Mouse (Mus musculus): ENCODE measurements around the gene Ush2a. TPM values are rescaled to one million over a fixed set of nuclear protein-coding genes. Genes with fewer than 3 reads are reported as not detected.

The Ush2a gene
- polyA plus RNA-seq, 1 experiment from 2014 or later = not detected

DNA sequence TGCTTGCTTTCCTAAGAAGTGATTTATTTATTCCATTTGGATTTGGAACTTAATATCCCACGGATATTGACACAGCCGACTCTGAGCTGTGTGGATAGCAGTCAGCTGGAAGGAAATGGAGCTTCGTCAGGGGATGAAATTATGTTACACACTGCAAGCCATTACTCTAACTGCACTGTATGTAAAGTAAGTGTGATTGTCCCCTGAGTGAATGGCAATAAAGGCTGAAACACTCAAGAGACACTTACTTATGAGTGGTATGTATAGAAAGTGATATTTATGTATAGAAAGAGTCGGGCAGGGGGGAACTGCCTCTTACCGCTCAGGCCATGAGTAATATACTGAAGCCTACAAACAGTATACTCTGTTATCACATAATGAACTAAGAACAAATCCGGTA, 166.3 kb downstream of the Ush2a start:
- H3K4me2 ChIP-seq = no peak overlapping the region
- no peak overlapping the region for H3K4me3 ChIP-seq (ENCODE audit: low read depth, low read length)
- H3K9me3 ChIP-seq (ENCODE audit: low read depth, low read length) = no peaks in the 10 kb centered on the region
- no peaks in the 10 kb centered on the region for H3K27me3 ChIP-seq (ENCODE audit: insufficient read depth, low read length)
- WGBS = 39% methylated on average over 6 of the region's 6 CpGs
- DNase-seq = peak; percentile 63
- H3K4me1 ChIP-seq (ENCODE audit: insufficient read depth) = peaks cover 4% of the 10 kb centered on the region; the same call in 1 of the 2 replicates
- ATAC-seq (ENCODE audit: insufficient read depth) = peak; percentile 74; the same call in 1 of the 2 replicates
- no peak overlapping the region for H3K27ac ChIP-seq (ENCODE audit: low read depth)
- H3K9ac ChIP-seq = no peak overlapping the region
- TF ChIP-seq CTCF (IDR thresholded peaks at IDR 0.05; ENCODE audit: low read depth) = no peak
- no peaks in the 10 kb centered on the region for H3K36me3 ChIP-seq (ENCODE audit: insufficient read depth)

DNA sequence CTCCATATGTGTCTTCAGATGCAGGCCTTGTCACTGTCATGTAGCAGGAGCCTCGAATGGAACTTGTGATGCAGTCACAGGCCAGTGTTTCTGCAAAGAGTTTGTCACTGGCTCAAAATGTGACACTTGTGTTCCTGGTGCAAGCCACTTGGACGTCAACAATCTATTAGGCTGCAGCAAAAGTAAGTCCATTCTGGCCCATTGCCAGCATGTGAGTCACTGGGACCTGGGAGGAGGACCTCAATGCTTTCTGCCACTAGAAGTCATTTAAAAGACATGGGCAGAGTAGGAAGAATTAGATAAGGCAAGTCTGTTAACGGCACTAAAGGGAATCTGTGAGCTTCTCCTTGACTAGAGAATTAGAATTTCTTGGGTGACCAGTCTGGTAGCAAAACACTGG, 168.9 kb downstream of the Ush2a start:
- TF ChIP-seq CTCF (IDR thresholded peaks at IDR 0.05; ENCODE audit: low read depth) = no peak
- no peaks in the 10 kb centered on the region for H3K27me3 ChIP-seq (ENCODE audit: insufficient read depth, low read length)
- H3K4me3 ChIP-seq (ENCODE audit: low read depth, low read length) = no peak overlapping the region
- ATAC-seq (ENCODE audit: insufficient read depth) (no peak), DNase-seq (peak; percentile 62)
- H3K27ac ChIP-seq (ENCODE audit: low read depth) = no peak overlapping the region
- WGBS = 46% methylated on average over 3 of the region's 3 CpGs
- H3K36me3 ChIP-seq (ENCODE audit: insufficient read depth) = no peaks in the 10 kb centered on the region
- no peak overlapping the region for H3K9ac ChIP-seq
- no peak overlapping the region for H3K4me2 ChIP-seq
- no peaks in the 10 kb centered on the region for H3K9me3 ChIP-seq (ENCODE audit: low read depth, low read length)
- H3K4me1 ChIP-seq (ENCODE audit: insufficient read depth) = peaks cover 4% of the 10 kb centered on the region; the same call in 1 of the 2 replicates

DNA sequence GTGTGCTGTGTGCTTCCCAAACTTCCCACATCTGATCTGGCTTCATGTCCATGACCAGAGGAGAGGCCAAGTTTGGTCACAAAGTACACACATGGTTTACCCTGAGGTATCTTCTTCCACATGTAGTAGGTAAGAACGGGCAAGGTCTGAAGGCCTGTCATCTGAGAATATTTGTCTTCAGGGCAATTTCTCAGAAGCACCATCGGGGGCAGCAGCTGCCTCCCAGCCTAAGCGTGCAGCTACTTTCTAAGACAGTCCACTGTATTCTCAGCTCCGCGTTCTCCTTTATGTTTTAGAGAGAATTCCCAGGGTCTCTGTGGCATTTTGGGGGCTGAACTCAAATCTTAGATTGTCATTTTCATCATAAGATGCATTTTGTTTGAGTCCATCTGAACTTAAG, 186.1 kb downstream of the Ush2a start:
- Histone ChIP-seq H3K4me1 (ENCODE audit: insufficient read depth) (no peaks in the 10 kb centered on the region), H3K27ac (ENCODE audit: low read depth) (no peak overlapping the region), H3K9me3 (ENCODE audit: low read depth, low read length) (no peaks in the 10 kb centered on the region), H3K4me2 (no peak overlapping the region), H3K4me3 (ENCODE audit: low read depth, low read length) (no peak overlapping the region), H3K27me3 (ENCODE audit: insufficient read depth, low read length) (no peaks in the 10 kb centered on the region), H3K36me3 (ENCODE audit: insufficient read depth) (no peaks in the 10 kb centered on the region), H3K9ac (no peak overlapping the region)
- peak; percentile 23 for TF ChIP-seq CTCF (IDR thresholded peaks at IDR 0.05; ENCODE audit: low read depth)
- no peak for ATAC-seq (ENCODE audit: insufficient read depth)
- 64% methylated on average over 5 of the region's 5 CpGs for WGBS
- DNase-seq = no peak

DNA sequence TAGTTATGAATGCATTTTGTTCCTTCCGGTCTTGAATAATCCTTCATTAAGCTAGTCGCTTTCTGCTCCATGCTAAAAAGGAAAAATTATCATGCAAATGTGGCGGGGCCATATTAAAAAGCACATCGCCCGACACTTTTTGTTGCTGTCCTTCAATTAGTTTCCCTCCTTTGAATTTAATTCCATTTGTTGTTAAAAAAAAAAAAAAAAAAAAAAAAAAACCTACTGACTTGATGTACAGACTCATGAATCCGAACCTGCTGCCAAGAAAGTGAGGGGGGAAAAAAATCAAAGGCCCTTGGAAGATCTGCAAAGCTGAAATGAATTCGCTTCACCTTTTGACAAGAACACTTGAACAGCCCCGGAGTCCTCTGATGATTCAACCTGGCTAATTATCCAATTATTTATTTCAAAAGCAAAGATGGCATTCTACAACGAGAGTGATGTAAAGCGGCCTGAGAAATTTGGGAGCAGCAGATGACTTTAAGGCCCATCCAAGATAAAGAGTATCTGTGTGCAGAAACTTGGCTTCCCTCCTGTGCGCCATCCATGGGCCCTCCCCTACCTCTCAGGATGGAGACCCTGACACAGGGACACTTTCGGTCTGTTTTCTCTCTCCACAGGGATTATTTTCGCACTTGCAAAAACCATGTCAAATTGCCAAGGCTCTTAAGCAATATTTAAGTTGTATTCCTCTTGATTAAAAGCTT, 194.8 kb downstream of the Ush2a start:
- ATAC-seq (ENCODE audit: insufficient read depth) = no peak
- WGBS = 78% methylated on average over 13 of the region's 13 CpGs
- Histone ChIP-seq H3K4me2 (no peak overlapping the region), H3K9ac (no peak overlapping the region), H3K9me3 (ENCODE audit: low read depth, low read length) (no peaks in the 10 kb centered on the region), H3K27ac (ENCODE audit: low read depth) (no peak overlapping the region), H3K4me1 (ENCODE audit: insufficient read depth) (no peaks in the 10 kb centered on the region), H3K4me3 (ENCODE audit: low read depth, low read length) (no peak overlapping the region), H3K27me3 (ENCODE audit: insufficient read depth, low read length) (no peaks in the 10 kb centered on the region), H3K36me3 (ENCODE audit: insufficient read depth) (no peaks in the 10 kb centered on the region)
- no peak for TF ChIP-seq CTCF (IDR thresholded peaks at IDR 0.05; ENCODE audit: low read depth)
- DNase-seq = no peak

DNA sequence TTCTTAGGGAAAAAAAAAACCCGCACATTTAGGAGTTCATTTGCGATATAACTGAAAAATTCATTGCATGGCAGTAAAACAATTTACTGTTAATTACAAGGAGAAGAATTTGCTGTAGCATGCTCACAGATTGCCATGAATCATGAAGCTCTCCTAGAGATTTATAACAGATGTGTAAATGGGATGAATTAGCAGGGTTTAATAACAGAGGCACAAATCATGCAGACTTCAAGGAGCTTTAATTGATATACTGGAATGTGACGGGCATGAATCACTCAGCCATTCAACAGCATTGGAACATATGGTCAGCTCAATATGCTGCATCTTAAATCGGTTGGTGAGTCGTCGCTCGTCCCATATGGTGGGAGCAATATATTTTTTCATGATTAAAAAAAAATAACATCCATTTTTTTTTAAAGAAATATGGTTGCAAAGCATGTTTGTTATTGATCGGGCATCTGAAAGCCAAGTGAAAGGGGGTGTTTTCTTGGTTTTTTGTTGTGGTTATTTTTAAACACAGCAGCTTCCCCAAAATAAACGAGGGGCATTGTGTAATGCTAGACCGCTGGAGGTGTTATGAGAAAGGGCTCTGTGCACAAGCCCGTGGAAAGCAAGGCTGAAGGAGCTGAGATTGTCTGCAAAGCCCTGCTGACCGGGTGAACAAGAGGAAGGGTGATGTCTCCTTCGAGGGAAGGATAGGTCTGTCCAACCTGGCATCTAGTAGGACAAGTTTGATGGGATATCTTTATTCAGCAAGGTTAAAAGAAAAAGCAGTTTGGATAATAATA, 195.6 kb downstream of the Ush2a start:
- no peak overlapping the region for H3K9ac ChIP-seq
- H3K27me3 ChIP-seq (ENCODE audit: insufficient read depth, low read length) = no peaks in the 10 kb centered on the region
- no peaks in the 10 kb centered on the region for H3K36me3 ChIP-seq (ENCODE audit: insufficient read depth)
- no peak overlapping the region for H3K4me3 ChIP-seq (ENCODE audit: low read depth, low read length)
- no peaks in the 10 kb centered on the region for H3K4me1 ChIP-seq (ENCODE audit: insufficient read depth)
- no peak overlapping the region for H3K27ac ChIP-seq (ENCODE audit: low read depth)
- no peaks in the 10 kb centered on the region for H3K9me3 ChIP-seq (ENCODE audit: low read depth, low read length)
- WGBS = 61% methylated on average over 13 of the region's 13 CpGs
- DNase-seq (no peak), ATAC-seq (ENCODE audit: insufficient read depth) (no peak)
- no peak overlapping the region for H3K4me2 ChIP-seq
- TF ChIP-seq CTCF (IDR thresholded peaks at IDR 0.05; ENCODE audit: low read depth) = no peak

DNA sequence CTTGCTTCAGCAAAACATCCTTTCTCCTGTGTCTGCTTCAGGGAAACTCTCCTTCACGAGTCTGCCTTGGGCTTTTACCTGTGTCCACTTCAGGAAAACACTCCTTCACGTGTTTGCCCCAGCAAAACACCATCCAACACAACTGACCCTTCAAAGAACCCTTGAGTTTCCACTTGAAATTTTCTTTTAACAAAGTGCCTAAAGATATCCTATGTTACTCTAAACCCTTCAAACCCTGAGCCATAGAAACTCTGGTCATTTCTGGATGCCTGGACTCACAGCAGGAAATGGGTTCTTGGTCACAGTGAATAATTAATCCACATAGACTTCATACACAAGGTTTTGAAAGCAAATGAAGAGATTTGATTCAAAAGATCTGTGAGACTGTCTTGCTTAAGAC, 199.4 kb downstream of the Ush2a start:
- DNase-seq = peak; percentile 11
- H3K4me1 ChIP-seq (ENCODE audit: insufficient read depth) = no peaks in the 10 kb centered on the region
- H3K27ac ChIP-seq (ENCODE audit: low read depth) = no peak overlapping the region
- no peak overlapping the region for H3K4me3 ChIP-seq (ENCODE audit: low read depth, low read length)
- H3K36me3 ChIP-seq (ENCODE audit: insufficient read depth) = no peaks in the 10 kb centered on the region
- H3K9me3 ChIP-seq (ENCODE audit: low read depth, low read length) = no peaks in the 10 kb centered on the region
- H3K27me3 ChIP-seq (ENCODE audit: insufficient read depth, low read length) = no peaks in the 10 kb centered on the region
- H3K4me2 ChIP-seq = no peak overlapping the region
- ATAC-seq (ENCODE audit: insufficient read depth) = no peak
- no peak for TF ChIP-seq CTCF (IDR thresholded peaks at IDR 0.05; ENCODE audit: low read depth)
- WGBS = 61% methylated on average over 2 of the region's 2 CpGs
- no peak overlapping the region for H3K9ac ChIP-seq

DNA sequence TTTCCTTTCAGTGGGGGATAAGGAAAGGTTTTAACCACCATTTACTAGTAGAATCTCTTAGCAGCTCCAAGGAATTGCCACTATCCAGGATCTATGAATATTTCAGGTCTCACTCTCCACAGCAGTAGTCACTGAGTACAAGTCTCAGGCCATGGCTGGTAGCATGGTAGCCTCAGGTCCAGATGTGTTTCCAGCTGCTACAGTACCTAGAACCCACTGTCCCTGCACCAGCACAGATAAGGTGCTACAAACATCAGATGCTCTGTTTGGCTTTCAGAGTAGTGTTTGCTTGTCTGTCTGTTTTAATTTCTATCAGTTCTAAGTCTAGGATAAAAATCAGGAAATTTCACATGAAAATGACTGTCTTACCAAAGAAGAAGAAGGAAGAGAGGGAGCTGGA, 202.8 kb downstream of the Ush2a start:
- H3K4me1 ChIP-seq (ENCODE audit: insufficient read depth) = no peaks in the 10 kb centered on the region
- no peak for TF ChIP-seq CTCF (IDR thresholded peaks at IDR 0.05; ENCODE audit: low read depth)
- no peaks in the 10 kb centered on the region for H3K9me3 ChIP-seq (ENCODE audit: low read depth, low read length)
- no peak overlapping the region for H3K4me2 ChIP-seq
- H3K36me3 ChIP-seq (ENCODE audit: insufficient read depth) = no peaks in the 10 kb centered on the region
- no peak overlapping the region for H3K27ac ChIP-seq (ENCODE audit: low read depth)
- H3K9ac ChIP-seq = no peak overlapping the region
- ATAC-seq (ENCODE audit: insufficient read depth) (no peak), DNase-seq (no peak)
- H3K4me3 ChIP-seq (ENCODE audit: low read depth, low read length) = no peak overlapping the region
- H3K27me3 ChIP-seq (ENCODE audit: insufficient read depth, low read length) = no peaks in the 10 kb centered on the region

Measured in lung, embryonic 14.5 days (tissue).